Mouse (Mus musculus): ENCODE data around the gene Slc12a8. TPM values are rescaled to one million over a fixed set of nuclear protein-coding genes. Genes with fewer than 3 reads are reported as not detected.

Slc12a8 gene
- total and polyA plus RNA-seq, 2 experiments from 2014 or later, result 0.42 to 1.0 TPM

- no peak for ATAC-seq (ENCODE audit: insufficient read depth, low read depth)
- Histone ChIP-seq H3K4me1 (ENCODE audit: control insufficient read depth, insufficient read depth) (no peaks in the 10 kb centered on the region), H3K9me3 (replicated peaks; ENCODE audit: control insufficient read depth, low read length) (no peaks in the 10 kb centered on the region), H3K36me3 (replicated peaks; ENCODE audit: control insufficient read depth, insufficient read depth, low read length) (no peaks in the 10 kb centered on the region), H3K9ac (replicated peaks; ENCODE audit: low read depth, low read length) (no peak overlapping the region), H3K4me3 (ENCODE audit: low read depth, low read length) (no peak overlapping the region), H3K4me2 (ENCODE audit: low read depth, low read length) (no peak overlapping the region), H3K27ac (ENCODE audit: low read depth) (no peak overlapping the region), H3K27me3 (ENCODE audit: control insufficient read depth, insufficient read depth, low read length) (no peaks in the 10 kb centered on the region)
- no peak for DNase-seq (ENCODE audit: low spot score)
- 92% methylated on average over 3 of the region's 3 CpGs for WGBS
- no peak for TF ChIP-seq CTCF (IDR thresholded peaks at IDR 0.05; ENCODE audit: low read depth)
- TF ChIP-seq EP300 (IDR thresholded peaks at IDR 0.05; ENCODE audit: low read depth), result no peak
Measured at GRCm38 (mm10) chr16:33615986-33616385, 98.9 kb downstream of the Slc12a8 start.

DNA sequence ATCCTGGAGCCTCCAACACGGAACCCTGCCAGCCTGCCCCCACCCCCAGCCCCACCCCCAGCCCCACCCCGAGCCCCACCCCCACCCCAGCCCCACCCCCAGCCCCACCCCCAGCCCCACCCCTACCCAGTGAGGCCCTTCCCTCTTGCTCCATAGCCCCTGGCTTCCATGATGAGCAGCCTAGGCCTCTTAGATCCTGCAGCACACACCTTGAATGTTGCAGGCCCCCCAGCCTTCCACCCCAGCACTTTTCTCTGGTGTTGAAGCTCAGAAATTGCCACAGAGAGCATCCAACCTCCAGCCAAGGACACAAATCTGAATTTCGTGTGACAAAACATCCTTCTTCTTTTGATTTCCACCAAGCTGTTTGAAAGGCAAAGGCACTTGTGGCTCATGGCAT, 104.7 kb downstream of the Slc12a8 start:
- ATAC-seq (ENCODE audit: insufficient read depth, low read depth) (no peak), DNase-seq (ENCODE audit: low spot score) (no peak)
- no peaks in the 10 kb centered on the region for H3K27me3 ChIP-seq (ENCODE audit: control insufficient read depth, insufficient read depth, low read length)
- H3K4me3 ChIP-seq (ENCODE audit: low read depth, low read length), result no peak overlapping the region
- no peak overlapping the region for H3K4me2 ChIP-seq (ENCODE audit: low read depth, low read length)
- no peaks in the 10 kb centered on the region for H3K4me1 ChIP-seq (ENCODE audit: control insufficient read depth, insufficient read depth)
- H3K9me3 ChIP-seq (replicated peaks; ENCODE audit: control insufficient read depth, low read length), result no peaks in the 10 kb centered on the region
- no peak for TF ChIP-seq CTCF (IDR thresholded peaks at IDR 0.05; ENCODE audit: low read depth)
- no peak for TF ChIP-seq EP300 (IDR thresholded peaks at IDR 0.05; ENCODE audit: low read depth)
- H3K36me3 ChIP-seq (replicated peaks; ENCODE audit: control insufficient read depth, insufficient read depth, low read length), result no peaks in the 10 kb centered on the region
- no peak overlapping the region for H3K9ac ChIP-seq (replicated peaks; ENCODE audit: low read depth, low read length)
- no peak overlapping the region for H3K27ac ChIP-seq (ENCODE audit: low read depth)
- 54% methylated on average over 3 of the region's 3 CpGs for WGBS

GRCm38 (mm10) chr16:33624586-33624985, 107.5 kb downstream of the Slc12a8 start:
- WGBS, result 89% methylated on average over 9 of the region's 9 CpGs
- no peak overlapping the region for H3K4me3 ChIP-seq (ENCODE audit: low read depth, low read length)
- no peaks in the 10 kb centered on the region for H3K9me3 ChIP-seq (replicated peaks; ENCODE audit: control insufficient read depth, low read length)
- no peaks in the 10 kb centered on the region for H3K27me3 ChIP-seq (ENCODE audit: control insufficient read depth, insufficient read depth, low read length)
- H3K4me2 ChIP-seq (ENCODE audit: low read depth, low read length), result no peak overlapping the region
- ATAC-seq (ENCODE audit: insufficient read depth, low read depth) (no peak), DNase-seq (ENCODE audit: low spot score) (no peak)
- H3K27ac ChIP-seq (ENCODE audit: low read depth), result no peak overlapping the region
- H3K36me3 ChIP-seq (replicated peaks; ENCODE audit: control insufficient read depth, insufficient read depth, low read length), result no peaks in the 10 kb centered on the region
- no peak overlapping the region for H3K9ac ChIP-seq (replicated peaks; ENCODE audit: low read depth, low read length)
- TF ChIP-seq EP300 (IDR thresholded peaks at IDR 0.05; ENCODE audit: low read depth), result no peak
- no peak for TF ChIP-seq CTCF (IDR thresholded peaks at IDR 0.05; ENCODE audit: low read depth)
- no peaks in the 10 kb centered on the region for H3K4me1 ChIP-seq (ENCODE audit: control insufficient read depth, insufficient read depth)

DNA sequence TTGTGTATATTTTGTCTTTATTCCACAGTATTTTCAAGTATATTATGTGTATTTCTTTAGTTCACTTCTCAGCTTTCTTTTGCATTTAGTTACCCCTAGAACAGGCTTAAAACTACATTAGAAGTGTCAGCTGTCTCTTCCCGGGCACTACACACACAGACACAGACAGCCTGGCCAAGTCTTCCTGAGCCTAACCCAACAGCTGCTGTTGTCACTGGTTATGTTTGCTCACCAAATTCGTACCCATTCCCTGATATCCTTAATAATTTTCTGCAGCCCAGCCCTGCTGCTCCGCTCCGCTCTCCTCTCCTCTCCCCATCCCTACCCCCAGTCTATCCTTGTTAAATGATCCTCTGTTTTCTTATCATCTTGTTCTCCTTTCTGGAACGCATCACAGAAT, 112.4 kb downstream of the Slc12a8 start:
- no peak overlapping the region for H3K9ac ChIP-seq (replicated peaks; ENCODE audit: low read depth, low read length)
- 80% methylated on average over 5 of the region's 5 CpGs for WGBS
- H3K4me2 ChIP-seq (ENCODE audit: low read depth, low read length), result no peak overlapping the region
- no peaks in the 10 kb centered on the region for H3K36me3 ChIP-seq (replicated peaks; ENCODE audit: control insufficient read depth, insufficient read depth, low read length)
- ATAC-seq (ENCODE audit: insufficient read depth, low read depth) (no peak), DNase-seq (ENCODE audit: low spot score) (no peak)
- no peak overlapping the region for H3K27ac ChIP-seq (ENCODE audit: low read depth)
- no peaks in the 10 kb centered on the region for H3K4me1 ChIP-seq (ENCODE audit: control insufficient read depth, insufficient read depth)
- no peaks in the 10 kb centered on the region for H3K9me3 ChIP-seq (replicated peaks; ENCODE audit: control insufficient read depth, low read length)
- H3K4me3 ChIP-seq (ENCODE audit: low read depth, low read length), result no peak overlapping the region
- H3K27me3 ChIP-seq (ENCODE audit: control insufficient read depth, insufficient read depth, low read length), result no peaks in the 10 kb centered on the region
- TF ChIP-seq CTCF (IDR thresholded peaks at IDR 0.05; ENCODE audit: low read depth), result no peak
- TF ChIP-seq EP300 (IDR thresholded peaks at IDR 0.05; ENCODE audit: low read depth), result no peak

- Histone ChIP-seq H3K4me3 (ENCODE audit: low read depth, low read length) (no peak overlapping the region), H3K36me3 (replicated peaks; ENCODE audit: control insufficient read depth, insufficient read depth, low read length) (no peaks in the 10 kb centered on the region), H3K4me2 (ENCODE audit: low read depth, low read length) (no peak overlapping the region), H3K27me3 (ENCODE audit: control insufficient read depth, insufficient read depth, low read length) (no peaks in the 10 kb centered on the region), H3K9me3 (replicated peaks; ENCODE audit: control insufficient read depth, low read length) (no peaks in the 10 kb centered on the region), H3K9ac (replicated peaks; ENCODE audit: low read depth, low read length) (no peak overlapping the region), H3K4me1 (ENCODE audit: control insufficient read depth, insufficient read depth) (no peaks in the 10 kb centered on the region), H3K27ac (ENCODE audit: low read depth) (no peak overlapping the region)
- 79% methylated on average over 12 of the region's 12 CpGs for WGBS
- no peak for TF ChIP-seq EP300 (IDR thresholded peaks at IDR 0.05; ENCODE audit: low read depth)
- TF ChIP-seq CTCF (IDR thresholded peaks at IDR 0.05; ENCODE audit: low read depth), result no peak
- ATAC-seq (ENCODE audit: insufficient read depth, low read depth), result no peak
- no peak for DNase-seq (ENCODE audit: low spot score)
Measured at GRCm38 (mm10) chr16:33635836-33636595, 118.9 kb downstream of the Slc12a8 start.

- no peak overlapping the region for H3K9ac ChIP-seq (replicated peaks; ENCODE audit: low read depth, low read length)
- TF ChIP-seq EP300 (IDR thresholded peaks at IDR 0.05; ENCODE audit: low read depth), result no peak
- TF ChIP-seq CTCF (IDR thresholded peaks at IDR 0.05; ENCODE audit: low read depth), result no peak
- no peaks in the 10 kb centered on the region for H3K4me1 ChIP-seq (ENCODE audit: control insufficient read depth, insufficient read depth)
- no peaks in the 10 kb centered on the region for H3K9me3 ChIP-seq (replicated peaks; ENCODE audit: control insufficient read depth, low read length)
- DNase-seq (ENCODE audit: low spot score) (no peak), ATAC-seq (ENCODE audit: insufficient read depth, low read depth) (no peak)
- H3K27ac ChIP-seq (ENCODE audit: low read depth), result peak overlapping the region; percentile 48; the same call in 1 of the 2 replicates
- no peaks in the 10 kb centered on the region for H3K27me3 ChIP-seq (ENCODE audit: control insufficient read depth, insufficient read depth, low read length)
- H3K36me3 ChIP-seq (replicated peaks; ENCODE audit: control insufficient read depth, insufficient read depth, low read length), result no peaks in the 10 kb centered on the region
- no peak overlapping the region for H3K4me2 ChIP-seq (ENCODE audit: low read depth, low read length)
- 38% methylated on average over 3 of the region's 3 CpGs for WGBS
- no peak overlapping the region for H3K4me3 ChIP-seq (ENCODE audit: low read depth, low read length)
Measured at GRCm38 (mm10) chr16:33641779-33642178, 124.7 kb downstream of the Slc12a8 start.

All from heart, postnatal 0 days (tissue).